Mouse (Mus musculus) kidney, adult 8-10 months (tissue): ENCODE data around the gene Dnajc1.

ENCODE experiments used
- DNase-seq, 2 experiments: peaks; one replicate each; pipeline ENCODE4 v3.0.0; 2022

Gene Dnajc1

DNA sequence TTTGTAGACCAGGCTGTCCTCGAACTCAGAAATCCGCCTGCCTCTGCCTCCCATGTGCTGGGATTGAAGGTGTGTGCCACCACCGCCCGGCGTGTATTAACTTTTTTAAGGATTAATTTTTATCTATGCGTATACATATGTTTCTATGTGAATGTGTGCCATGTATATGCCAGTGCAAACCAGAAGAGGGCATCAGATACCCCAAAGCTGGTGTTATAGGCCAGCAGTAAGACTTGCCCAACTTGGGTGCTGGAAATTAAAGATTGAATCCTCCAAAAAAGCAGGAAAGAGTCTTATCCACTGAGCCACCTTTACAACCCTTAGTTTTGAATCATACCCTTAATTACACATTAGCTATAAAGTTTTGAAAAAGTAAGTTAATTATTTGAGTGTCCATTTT, 107.5 kb downstream of the Dnajc1 start:
- DNase-seq, result no peak

DNA sequence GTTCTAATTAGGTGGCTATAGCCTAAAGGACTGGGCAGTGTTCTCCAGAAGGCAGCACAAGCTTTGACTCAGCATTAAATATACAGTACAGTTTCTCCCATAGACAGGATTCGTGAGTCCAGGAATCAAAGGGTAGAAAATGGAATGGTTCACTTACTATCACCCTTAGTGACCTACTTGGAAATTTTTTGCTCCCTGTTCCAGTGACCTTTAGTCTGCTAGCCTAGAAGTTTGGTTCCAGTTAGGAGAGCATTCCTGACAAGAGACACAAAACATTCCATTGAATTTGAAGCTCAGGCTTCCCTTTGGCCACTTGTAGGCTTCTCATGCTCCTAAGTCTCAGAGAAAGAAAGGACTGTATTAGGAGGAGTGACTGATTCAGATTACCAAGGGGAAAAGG, 126.9 kb downstream of the Dnajc1 start:
- peak; percentile 22 to 45 for DNase-seq

DNA sequence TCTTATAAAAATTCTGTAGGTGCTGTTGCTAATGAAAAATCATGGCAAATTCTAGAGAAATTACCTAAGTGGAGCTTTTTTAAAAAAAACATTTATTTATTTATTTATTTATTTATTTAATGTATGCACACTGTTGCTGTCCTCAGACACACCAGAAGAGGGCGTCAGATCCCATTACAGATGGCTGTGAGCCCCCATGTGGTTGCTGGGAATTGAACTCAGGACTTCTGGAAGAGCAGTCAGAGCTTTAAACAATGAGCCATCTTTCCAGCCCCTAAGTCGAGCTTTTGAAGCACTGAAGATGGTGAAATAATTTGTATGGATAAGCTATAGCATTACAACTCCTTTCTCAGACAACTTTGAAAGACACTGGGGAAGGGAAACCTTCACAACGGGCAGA, 128.1 kb downstream of the Dnajc1 start:
- DNase-seq, result no peak

DNA sequence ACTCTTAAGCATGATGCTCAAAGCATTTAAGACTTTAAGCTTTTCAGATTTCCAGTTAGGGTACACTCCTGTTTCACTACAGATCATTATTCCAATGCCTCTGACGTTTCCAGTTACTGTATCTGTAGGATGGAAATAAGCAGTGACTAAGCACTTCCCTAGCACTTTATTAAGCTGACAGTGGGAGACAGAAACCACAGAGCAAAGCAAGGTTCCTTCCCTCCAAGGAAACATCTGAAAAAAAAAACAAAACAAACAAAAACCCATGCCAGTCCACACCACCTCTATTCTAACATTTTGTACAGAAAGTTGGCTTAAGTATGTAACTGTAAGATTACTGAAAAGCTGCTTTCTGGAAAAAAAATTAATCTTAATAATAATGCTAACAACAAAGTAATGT, 130.3 kb downstream of the Dnajc1 start:
- DNase-seq, result no peak

DNA sequence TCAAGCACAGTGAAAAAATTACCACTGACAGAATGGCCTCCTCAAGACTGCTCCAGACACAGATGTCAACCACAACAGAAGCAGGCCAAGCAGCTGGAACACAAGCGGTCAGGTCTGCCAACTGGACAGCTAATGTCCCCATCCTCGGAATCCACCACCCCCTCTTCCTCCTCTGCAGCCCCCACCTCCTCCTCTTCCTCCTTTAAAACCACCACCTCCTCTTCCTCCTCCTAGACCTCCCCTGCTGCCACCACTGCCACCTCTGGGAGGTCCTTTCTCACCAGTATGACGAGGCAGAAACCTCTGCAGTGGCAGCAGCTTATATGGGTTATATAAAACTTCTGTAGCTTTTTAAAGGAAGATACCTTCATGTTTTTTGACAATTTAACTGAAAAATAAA, 143.4 kb downstream of the Dnajc1 start:
- no peak for DNase-seq

DNA sequence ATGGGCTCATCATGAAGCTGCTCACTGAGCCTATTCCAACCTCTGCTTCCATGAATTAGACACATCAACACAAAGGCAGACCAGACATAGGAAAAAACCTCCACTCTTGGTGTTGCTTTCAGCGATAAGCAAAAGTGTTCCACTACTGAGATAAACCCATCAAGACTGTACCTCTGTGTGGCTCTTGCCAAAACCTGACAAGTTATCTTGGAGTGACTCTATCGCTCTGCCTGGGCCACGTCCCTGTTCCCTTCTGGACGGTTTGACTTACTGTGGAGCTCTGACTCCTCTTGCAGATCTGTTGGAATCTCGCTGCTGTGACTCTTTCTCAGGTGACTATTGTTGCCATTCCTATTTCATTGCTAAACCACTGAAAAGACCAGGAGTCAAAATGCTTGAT, 157.1 kb downstream of the Dnajc1 start:
- no peak for DNase-seq

DNA sequence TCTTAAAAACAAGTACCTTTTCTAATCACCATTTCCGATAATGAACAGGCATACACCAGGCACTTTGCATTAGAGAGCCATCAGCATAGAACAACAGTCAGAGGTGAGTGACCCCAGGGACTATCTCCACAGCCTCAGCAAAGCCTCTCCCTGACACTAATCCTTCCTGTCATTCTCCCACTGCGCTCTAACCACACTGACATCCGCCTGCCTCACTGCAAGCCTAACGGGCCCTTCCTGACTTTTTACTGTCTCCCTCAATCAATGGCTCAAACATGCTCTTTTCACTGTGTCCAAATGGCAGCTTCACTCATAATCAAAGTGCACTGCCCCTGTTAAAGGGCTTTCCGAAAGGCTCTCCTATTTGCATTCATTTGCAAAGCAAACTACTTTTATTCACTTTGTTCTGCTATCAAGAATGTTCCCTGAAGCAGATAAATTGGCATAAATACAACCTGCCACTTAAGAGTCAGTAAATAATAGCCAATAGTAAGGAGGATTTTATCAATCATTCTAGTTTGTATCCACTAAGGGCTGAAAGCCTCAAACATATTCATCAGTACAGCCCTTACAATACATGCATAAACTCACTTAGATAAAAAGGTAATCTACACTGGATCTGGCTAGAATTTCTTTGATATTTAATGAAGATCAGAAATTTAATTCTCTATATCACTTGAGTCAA, 159.6 kb downstream of the Dnajc1 start:
- no peak for DNase-seq

DNA sequence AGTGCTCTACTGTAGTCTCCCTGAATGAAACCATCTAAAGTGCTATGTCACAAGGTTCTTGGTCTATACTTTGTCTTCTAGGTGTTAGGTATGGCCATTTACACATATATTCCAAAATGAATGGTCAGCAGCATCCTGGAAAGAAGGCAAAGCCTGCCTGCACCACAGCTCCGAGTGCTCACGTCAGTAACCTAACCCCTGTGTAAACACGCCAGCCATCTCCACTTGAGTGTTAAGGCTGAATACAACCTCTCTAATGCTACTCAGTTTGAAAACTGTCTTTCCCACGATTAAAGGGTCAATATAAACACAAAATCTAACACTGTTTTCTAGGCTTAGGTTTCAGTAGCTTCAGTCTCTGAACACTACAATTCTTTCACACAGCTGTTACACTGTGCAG, 161.5 kb downstream of the Dnajc1 start:
- no peak for DNase-seq

DNA sequence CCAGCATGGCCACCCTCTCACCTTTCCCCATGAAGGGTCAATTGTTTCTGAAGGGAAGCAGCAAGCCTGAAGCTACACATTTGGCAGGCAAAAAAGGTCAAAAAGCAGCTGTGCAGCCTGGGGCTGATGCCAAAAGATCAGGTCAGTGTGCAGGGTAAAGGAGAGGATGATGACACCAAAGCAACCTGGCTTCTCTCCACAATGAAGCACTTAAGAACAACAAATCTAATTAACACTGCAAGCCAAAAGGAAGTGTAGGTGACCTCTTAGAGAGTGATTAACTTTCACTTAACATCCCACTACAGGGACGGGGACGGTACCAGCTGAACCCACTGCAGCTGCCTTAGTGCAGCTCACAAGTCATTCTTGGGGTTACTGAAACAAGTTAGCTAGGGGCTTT, 163.4 kb downstream of the Dnajc1 start:
- DNase-seq, result peak; percentile 39 to 44

DNA sequence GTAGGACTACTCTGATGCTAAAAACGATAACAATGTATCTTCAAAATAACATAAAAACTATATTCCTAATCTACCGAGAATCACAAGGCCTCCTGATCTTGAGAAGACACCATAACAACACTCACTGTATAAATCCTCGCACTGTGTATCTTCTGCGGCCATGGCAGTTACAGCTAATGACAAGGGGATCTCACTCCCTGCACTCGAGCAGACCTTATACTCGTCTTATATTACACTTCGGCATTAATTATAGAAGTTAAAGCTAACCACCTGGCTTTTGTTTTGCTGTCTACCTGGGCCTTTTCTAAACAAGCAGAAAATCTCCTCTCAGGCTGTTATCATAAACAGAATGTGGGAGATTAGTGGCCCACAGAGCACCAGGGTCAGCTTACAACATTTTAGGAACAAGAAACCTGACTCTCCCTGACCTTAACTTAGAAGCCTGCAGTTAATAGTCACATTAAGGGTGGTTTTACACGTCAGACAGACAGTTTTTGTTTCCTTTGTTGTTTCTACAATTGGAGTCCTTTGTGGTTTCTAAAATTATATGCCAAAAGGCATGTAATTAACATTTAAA, 164.1 kb downstream of the Dnajc1 start:
- no peak for DNase-seq

DNA sequence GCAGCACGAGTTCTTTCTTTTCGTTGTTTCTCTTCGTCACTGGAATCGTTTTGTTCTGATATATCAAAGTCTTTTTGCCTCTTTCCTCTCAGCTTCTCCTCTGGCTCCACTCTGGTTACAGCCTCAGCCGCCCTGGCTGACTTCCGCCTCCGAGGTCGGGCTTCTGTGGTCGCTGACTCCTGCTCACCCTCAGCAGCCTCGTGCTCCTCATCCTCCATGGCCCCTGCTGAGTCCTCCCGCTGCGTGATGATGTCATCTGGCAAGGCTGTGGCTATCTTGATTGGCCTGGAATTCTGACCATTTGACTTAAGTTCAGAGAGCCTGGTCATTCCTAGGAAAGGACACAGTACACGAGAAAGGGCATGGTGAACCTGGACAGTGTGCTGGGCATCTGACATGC, 173.1 kb downstream of the Dnajc1 start:
- no peak for DNase-seq

DNA sequence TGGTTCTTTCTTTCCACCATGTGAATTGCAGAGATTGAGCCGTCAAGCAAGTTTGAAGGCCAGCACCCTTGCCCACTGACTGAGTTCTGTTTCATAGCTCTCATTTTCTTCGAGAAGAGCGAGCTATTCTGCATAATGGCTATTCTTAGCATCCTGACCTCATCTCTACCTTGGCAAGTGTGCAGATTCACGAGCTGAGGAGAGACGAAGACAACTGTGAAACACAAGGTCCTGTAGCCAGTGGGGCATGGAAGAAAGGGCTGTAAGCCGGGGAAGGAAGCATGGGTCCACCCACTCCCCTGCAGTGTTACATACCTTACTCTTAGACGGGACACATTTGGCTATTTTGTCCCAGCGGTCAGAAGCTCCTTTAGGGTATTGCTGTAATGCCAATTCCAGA, 173.5 kb downstream of the Dnajc1 start:
- no peak for DNase-seq

DNA sequence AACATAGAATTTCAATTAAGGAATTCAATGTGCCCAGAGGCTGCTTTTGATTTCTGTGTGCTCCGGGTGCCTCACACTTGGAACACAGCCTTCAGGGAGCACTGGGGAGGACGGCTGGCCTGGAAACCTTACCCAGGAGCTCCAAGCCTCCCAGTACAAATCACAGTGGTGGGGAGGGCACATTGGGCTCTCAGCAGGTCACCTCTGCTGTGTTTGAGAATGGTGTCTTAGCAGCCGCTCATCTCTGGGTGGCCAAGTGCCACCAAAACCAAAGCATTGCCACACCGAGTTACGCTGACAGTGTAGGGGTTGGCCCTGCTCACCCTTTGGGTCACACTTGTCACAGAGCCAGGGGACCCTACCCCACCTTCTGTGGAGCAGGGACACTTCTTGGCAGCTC, 174.1 kb downstream of the Dnajc1 start:
- DNase-seq, result peak in 1 of 2 experiments; percentile 15

DNA sequence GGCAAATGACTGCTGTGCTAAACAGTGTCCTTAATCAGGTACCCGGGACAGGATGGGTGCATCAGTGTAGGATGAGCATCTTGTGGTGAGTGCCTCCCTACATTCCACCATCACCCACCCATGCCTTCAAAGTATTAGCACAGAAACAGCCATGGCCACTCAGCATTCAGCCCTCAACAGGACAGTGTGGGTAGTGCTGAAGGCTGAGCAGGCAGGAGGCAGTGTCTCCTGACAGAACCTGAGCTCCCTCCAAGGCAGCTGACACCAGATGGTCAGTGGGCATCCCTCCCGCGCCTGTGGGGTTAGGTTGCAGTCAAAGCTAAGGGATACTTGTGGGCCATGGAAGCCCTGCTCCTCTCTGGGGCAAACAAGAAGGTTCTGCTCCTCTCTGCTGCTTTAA, 174.8 kb downstream of the Dnajc1 start:
- no peak for DNase-seq

DNA sequence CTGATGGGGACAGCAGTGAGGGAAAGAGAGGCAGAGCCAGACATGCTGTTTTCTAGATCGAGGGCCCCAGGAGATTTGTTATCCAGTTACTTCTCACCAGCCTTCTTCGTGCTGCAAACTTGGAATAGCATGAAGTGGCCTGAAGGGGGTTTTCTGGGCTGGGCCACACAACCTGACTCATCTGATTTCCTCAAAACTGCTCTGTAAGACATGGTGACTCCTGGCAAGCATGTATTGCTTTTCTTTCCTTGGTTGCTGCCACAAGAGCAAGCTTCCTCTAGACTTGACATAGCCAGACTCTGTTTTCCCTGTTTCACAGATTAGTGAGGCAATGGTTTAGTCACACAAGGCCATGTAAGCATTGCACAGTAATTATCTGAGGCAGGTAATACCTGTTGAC, 178.6 kb downstream of the Dnajc1 start:
- no peak for DNase-seq

DNA sequence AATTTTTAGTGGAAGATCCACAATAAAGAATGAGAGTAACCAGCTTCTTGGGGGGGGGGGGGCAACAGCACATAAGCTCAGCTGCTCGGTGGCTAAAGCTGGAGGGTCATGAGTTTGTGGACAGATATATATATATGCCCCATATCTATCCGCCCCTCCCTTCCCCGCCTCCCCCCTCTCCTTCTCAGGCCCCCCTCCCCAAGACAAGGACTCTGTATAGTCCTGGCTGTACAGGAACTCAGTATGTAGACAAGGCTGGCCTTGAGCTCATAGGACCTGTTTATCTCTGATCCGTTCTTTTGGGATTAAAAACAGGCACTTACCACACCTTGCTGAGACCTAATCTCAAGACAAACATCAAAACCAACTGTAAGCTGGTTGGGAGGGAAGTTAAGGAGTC, 182.7 kb downstream of the Dnajc1 start:
- DNase-seq, result no peak

DNA sequence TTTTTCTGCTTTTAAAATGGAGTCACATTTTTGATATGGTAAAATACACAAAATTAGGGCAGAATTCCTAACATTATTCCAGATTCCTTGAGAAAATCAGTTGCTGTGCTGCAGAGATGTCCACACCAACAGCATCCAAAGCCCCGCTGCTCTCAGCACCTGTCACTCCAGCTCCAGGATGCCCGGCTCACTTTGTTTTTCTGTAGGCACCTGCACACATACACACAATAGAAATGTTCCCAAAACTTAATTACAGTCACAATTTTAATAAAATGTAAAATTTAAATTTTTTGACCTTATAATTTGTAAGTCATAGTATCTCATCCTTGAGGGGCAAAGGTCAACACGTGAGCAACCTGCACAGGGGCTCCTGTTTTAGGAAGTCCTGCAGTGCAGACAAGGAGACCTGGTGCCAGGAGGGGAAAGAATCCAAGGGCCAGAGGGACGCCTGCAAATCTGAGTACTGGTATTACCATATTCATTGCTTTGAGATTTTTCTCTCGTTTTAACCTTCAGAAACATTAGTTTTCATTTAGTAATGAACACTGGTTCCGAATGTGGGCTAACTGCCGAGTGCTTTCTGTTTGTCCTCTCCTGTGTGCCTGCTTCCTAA, 183.3 kb downstream of the Dnajc1 start:
- no peak for DNase-seq

DNA sequence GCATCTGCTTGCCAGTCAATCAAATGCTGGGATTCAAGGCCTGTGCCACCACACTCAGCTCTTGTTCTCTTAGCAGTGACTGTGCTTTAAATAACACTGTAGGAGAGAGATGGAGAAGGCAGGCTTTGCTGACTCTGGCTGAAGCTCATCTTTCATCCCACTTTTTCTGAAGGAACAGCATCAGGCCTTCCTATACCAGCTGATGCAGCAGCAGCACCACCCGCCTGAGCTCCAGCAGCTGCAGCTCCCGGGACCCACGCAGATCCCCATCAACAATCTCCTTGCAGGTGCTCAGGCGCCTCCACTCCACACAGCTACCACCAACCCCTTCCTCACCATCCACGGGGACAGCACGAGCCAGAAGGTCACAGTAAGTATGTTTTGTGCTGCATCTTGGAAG, 184.1 kb downstream of the Dnajc1 start:
- no peak for DNase-seq

DNA sequence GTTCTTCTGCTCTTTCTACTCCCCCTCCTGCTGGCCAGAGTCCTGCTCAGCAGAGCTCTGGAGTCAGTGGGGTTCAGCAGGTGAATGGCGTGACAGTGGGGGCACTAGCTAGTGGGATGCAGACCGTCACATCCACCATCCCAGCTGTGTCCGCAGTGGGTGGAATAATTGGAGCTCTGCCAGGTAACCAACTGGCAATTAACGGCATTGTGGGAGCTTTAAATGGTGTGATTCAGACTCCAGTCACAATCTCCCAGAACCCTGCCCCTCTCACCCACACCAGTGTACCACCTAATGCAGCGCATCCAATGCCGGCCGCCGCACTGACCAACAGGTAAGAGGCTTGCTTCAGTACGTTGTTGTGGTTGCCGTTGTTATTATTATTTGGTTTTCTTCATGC, 185.8 kb downstream of the Dnajc1 start:
- no peak for DNase-seq

DNA sequence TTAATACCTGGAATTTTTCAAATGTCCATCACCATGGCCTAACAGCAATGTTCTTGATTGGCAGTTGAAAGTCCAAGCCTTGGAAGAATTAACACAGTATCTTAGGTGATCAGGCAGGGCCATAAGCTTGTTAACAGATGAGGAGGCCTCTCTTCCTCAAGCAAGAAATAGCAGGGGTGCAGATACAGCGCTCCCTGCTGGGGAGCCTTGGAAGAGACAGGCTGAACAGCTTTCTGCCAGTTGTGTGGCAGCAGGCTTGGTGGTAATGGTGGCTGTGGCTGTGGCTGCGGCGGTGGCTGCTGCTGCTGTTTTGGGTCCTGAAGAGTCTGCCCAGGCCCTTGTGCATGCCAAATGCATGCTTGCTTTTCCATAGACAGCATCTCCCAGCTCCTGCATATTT, 187.5 kb downstream of the Dnajc1 start:
- DNase-seq, result peak; percentile 49 to 73

DNA sequence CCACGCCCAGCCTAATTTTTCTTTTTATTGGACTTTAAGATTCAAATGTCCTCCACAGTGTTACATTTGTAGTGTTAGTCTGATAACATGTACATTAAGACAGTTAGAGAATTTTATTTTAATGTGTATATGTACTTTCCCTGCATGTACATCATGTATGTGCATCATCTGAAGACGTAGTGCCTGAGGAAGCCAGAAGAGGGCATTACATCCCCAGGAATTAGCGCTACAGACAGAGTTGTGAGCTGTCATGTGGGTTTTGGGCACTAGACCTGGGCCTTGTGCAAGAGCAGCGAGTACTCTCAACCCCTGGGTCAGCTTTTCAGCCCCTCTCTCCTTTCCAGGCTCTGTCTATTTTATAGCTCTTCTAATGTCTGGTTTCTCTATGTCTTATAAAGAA, 189.7 kb downstream of the Dnajc1 start:
- DNase-seq, result no peak

DNA sequence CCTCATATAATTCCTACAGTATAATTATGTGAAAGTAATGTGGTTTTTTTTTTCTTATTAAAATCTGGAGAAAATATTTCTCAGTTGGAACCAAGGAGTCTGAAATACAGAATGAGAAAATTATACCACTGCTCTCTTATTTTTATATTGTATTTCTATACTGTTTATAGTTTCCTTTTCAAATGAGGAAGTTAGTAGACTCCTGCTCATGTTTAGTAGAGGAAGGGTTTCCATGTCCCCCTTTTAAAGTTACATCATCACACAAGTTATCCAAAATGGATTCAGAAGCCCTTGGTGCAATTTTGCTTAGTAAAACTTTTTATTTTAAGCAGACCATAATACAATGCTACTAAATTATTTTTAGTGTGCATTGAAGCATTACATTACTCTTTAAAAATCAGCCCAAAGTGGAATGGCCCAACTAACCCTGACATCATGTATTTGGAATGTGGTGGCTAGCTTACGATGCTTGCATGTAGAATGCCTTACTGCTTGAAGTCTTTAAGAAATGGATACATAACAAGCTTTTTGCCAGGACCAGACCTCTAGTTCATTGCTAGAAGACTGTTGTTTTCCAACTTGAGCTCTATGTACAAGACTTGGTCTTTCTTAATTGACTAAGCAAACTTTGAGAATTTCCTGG, 190.7 kb downstream of the Dnajc1 start:
- DNase-seq, result no peak

DNA sequence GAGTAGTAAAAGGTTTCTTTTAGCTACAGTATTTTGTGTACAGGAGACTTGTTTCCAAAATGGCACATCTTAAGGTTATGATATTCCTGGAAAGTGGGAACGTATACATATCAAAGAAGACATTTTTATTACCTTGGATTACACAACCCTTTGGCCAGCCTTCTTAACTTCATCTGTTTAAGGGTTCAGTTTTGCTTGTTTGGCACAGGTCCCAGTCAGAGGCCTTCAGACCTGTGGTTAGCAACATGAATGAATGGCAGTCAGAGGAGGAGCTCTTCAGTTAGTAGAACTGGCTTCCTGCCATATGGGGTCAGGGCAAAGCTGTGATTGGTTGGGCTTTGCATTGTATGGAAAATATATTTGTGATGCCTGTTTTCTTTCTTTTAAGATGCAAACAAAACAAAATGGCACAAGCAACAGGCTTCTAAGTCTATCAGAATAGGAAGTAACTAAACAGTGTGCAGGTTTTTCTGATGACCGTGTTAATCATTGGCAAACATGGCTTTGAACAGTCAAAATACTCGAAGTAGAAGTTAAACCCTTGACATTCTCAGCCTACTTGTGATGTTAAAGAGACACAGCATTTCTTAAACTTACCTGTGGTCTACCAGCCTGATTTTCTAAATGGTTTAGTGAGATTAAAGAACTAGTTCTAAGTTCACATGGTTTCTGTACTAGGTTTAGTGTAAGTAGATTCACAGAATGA, 196.8 kb downstream of the Dnajc1 start:
- peak; percentile 59 to 78 for DNase-seq

DNA sequence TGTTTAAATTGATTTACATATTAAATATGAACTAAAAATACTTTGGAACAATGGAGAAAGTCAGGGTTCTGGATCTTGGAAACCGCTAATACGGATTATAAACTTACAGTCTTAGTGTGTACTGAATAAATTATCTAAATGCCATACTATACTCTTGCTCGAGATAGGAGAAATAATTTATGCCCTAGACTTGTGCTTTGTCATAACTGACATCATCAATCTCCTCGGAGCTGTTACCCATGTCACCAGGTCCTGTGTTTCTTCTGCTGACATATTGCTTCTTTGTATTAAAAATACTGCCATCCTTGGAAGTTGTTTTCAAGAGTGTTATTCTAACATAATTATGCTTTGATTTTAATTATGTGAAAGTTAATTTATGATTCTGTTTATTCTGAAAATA, 197.3 kb downstream of the Dnajc1 start:
- DNase-seq, result no peak
